Mouse (Mus musculus): ENCODE data around the gene Ago3. TPM values are rescaled to one million over a fixed set of nuclear protein-coding genes. Genes with fewer than 3 reads are reported as not detected.

The Ago3 gene
- polyA plus RNA-seq, 1 experiment: 0.27 TPM

- Histone ChIP-seq H3K27me3 (ENCODE audit: control insufficient read depth) (peaks cover 43% of the 10 kb centered on the region), H3K9me3 (ENCODE audit: control insufficient read depth, low read length) (peaks cover 5% of the 10 kb centered on the region)
Measured at GRCm38 (mm10) chr4:126306827-126307226, 122.5 kb downstream of the Ago3 start.

GRCm38 (mm10) chr4:126306058-126306457 lies 123.3 kb downstream of the Ago3 start:
- Histone ChIP-seq H3K27me3 (ENCODE audit: control insufficient read depth) (peaks cover 50% of the 10 kb centered on the region), H3K9me3 (ENCODE audit: control insufficient read depth, low read length) (peaks cover 8% of the 10 kb centered on the region), H3K4me3 (replicated peaks) (no peak overlapping the region)

More at GRCm38 (mm10) chr4:126306827-126307226, 122.5 kb downstream of the Ago3 start:
- H3K36me3 ChIP-seq (ENCODE audit: control insufficient read depth): no peaks in the 10 kb centered on the region
- peaks cover 3% of the 10 kb centered on the region for H3K4me1 ChIP-seq (ENCODE audit: control insufficient read depth)
- TF ChIP-seq TAL1 (IDR thresholded peaks at IDR 0.05; ENCODE audit: low read length) (no peak), GATA1 (IDR thresholded peaks at IDR 0.05; ENCODE audit: low read length) (no peak)
- H3K4me3 ChIP-seq (replicated peaks): no peak overlapping the region

GRCm38 (mm10) chr4:126305428-126305827 lies 123.9 kb downstream of the Ago3 start:
- Histone ChIP-seq H3K9me3 (ENCODE audit: control insufficient read depth, low read length) (peaks cover 8% of the 10 kb centered on the region), H3K27me3 (ENCODE audit: control insufficient read depth) (peaks cover 57% of the 10 kb centered on the region), H3K36me3 (ENCODE audit: control insufficient read depth) (no peaks in the 10 kb centered on the region), H3K4me3 (replicated peaks) (no peak overlapping the region), H3K4me1 (ENCODE audit: control insufficient read depth) (peaks cover 3% of the 10 kb centered on the region)
- TF ChIP-seq TAL1 (IDR thresholded peaks at IDR 0.05; ENCODE audit: low read length): no peak
- no peak for TF ChIP-seq GATA1 (IDR thresholded peaks at IDR 0.05; ENCODE audit: low read length)

More at GRCm38 (mm10) chr4:126306058-126306457, 123.3 kb downstream of the Ago3 start:
- Histone ChIP-seq H3K4me1 (ENCODE audit: control insufficient read depth) (peaks cover 3% of the 10 kb centered on the region), H3K36me3 (ENCODE audit: control insufficient read depth) (no peaks in the 10 kb centered on the region)
- no peak for TF ChIP-seq TAL1 (IDR thresholded peaks at IDR 0.05; ENCODE audit: low read length)
- TF ChIP-seq GATA1 (IDR thresholded peaks at IDR 0.05; ENCODE audit: low read length): no peak

DNA sequence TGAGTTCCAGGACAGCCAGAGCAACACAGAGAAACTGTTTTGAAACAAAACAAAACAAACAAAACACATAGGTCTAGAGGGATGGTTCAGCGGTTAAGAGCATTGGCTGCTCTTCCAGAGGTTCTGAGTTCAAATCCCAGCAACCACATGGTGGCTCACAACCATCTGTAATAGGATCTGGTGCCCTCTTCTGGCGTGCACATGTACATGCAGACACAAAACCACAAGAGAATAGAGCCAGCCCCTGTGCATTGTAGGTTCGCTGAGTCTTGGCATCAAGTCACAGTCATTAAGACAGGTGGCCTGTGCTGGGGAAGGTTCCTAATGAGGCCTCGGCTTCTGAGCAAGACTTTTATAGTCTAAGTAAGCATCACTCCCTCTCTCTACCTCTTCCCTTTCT lies 125.5 kb downstream of the Ago3 start:
- H3K27me3 ChIP-seq (ENCODE audit: control insufficient read depth): peaks cover 64% of the 10 kb centered on the region
- peaks cover 8% of the 10 kb centered on the region for H3K9me3 ChIP-seq (ENCODE audit: control insufficient read depth, low read length)
- H3K4me1 ChIP-seq (ENCODE audit: control insufficient read depth): no peaks in the 10 kb centered on the region
- no peaks in the 10 kb centered on the region for H3K36me3 ChIP-seq (ENCODE audit: control insufficient read depth)
- TF ChIP-seq GATA1 (IDR thresholded peaks at IDR 0.05; ENCODE audit: low read length): no peak
- no peak overlapping the region for H3K4me3 ChIP-seq (replicated peaks)

DNA sequence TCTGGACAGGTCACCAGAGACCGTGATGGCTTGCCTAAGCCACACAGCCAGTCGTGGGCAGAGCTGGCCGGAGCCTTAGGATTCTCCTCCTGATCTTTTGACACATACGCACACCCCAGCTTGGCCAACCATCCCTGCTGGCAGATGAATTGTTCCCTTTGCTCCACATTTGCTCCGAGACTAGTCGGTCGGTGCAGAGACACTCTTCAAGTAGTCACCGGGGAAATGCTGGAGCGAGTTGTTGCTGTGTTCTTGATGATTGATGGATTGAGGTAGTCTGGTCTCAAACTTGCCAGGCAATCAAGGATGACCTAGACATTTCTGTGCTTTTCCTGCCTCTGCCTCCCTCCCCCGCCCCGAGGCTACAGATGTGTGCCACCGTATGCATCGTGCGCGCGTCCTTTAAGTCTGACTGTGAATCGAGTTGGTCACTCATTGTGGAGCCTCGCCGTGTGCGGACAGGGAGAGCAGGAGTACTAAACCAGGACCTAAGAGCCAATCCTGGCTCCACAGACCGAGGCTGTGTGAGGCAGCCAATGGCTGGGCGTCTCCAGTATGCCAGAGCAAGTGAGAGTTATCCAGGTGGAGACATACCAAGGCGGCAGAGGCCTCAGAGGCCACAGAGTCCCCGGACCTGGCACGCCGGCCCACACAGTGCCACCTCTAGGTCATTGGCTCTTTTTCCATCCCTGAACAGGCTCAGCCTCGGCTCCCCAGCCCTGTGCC lies 127.6 kb downstream of the Ago3 start:
- Histone ChIP-seq H3K4me3 (replicated peaks) (no peak overlapping the region), H3K36me3 (ENCODE audit: control insufficient read depth) (no peaks in the 10 kb centered on the region), H3K4me1 (ENCODE audit: control insufficient read depth) (no peaks in the 10 kb centered on the region; the same call in 1 of the 2 replicates), H3K27me3 (ENCODE audit: control insufficient read depth) (peaks cover 77% of the 10 kb centered on the region), H3K9me3 (ENCODE audit: control insufficient read depth, low read length) (peaks cover 8% of the 10 kb centered on the region)
- TF ChIP-seq GATA1 (IDR thresholded peaks at IDR 0.05; ENCODE audit: low read length) (no peak), TAL1 (IDR thresholded peaks at IDR 0.05; ENCODE audit: low read length) (no peak)

DNA sequence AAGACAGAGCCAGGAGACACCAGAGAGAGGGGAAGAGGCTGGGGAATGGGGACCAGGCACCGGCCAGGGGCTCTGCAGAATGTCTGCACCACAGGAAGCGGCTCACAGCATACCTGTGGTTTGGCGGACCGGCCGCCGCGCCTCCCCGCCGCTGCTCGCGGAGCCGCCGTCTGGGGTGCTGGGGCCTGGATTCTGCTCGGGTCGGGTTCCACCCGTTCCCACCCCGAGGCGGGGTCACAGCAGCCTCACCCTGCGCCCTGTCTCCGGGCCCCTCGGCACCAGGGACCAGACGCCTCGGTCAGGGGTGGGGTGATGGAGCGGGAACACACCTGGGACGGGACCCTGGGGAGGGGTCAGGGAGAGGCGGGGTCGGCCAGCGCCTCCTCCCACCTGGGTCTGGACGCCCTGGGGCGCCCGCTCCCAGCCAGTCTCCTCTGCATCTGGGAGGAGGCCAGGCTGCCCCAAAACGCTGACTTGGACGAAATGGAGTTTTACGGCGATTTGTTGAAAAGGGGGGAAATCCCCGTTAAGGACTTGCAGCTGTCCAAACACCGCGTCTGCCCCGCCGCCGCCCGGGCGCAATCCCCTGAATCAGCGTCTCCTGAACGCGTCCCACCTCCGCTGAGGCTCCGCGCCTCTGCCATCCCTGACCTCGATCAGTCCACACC lies 128.3 kb downstream of the Ago3 start:
- H3K4me1 ChIP-seq (ENCODE audit: control insufficient read depth): no peaks in the 10 kb centered on the region; the same call in 1 of the 2 replicates
- H3K27me3 ChIP-seq (ENCODE audit: control insufficient read depth): peaks cover 82% of the 10 kb centered on the region
- no peaks in the 10 kb centered on the region for H3K36me3 ChIP-seq (ENCODE audit: control insufficient read depth)
- TF ChIP-seq TAL1 (IDR thresholded peaks at IDR 0.05; ENCODE audit: low read length) (no peak), GATA1 (IDR thresholded peaks at IDR 0.05; ENCODE audit: low read length) (no peak)
- peaks cover 6% of the 10 kb centered on the region for H3K9me3 ChIP-seq (ENCODE audit: control insufficient read depth, low read length)
- H3K4me3 ChIP-seq (replicated peaks): no peak overlapping the region

DNA sequence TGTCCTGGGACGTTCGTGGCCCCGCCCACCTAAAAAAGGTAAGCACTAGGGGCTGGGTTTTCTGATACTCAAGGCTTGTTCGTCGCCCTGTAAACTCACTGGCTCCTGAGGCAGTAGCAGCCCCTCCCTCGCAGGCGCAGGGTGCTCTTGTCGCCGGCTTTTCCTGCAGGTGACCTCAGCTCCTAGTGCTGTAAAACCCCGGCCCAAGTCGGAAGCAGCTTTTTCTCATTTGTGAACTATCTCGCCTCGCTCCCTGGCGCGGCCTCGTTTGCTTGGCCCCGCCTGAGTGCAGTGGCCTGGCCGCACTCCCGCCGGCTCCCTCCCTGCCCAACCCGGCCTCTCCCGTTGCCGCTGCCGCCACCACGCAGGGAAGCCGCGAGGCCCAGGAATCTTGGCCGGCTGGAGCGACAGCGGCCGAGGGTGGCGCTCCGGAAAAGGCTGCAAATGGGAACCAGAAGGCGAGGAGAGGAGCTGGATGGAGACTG lies 132.7 kb downstream of the Ago3 start:
- H3K4me3 ChIP-seq (replicated peaks): no peak overlapping the region
- H3K36me3 ChIP-seq (ENCODE audit: control insufficient read depth): no peaks in the 10 kb centered on the region
- TF ChIP-seq TAL1 (IDR thresholded peaks at IDR 0.05; ENCODE audit: low read length) (no peak), GATA1 (IDR thresholded peaks at IDR 0.05; ENCODE audit: low read length) (no peak)
- H3K9me3 ChIP-seq (ENCODE audit: control insufficient read depth, low read length): 0 out of 2 replicates have a peak, but pooled peaks cover 2% of the 10 kb centered on the region
- H3K27me3 ChIP-seq (ENCODE audit: control insufficient read depth): peaks cover 68% of the 10 kb centered on the region
- H3K4me1 ChIP-seq (ENCODE audit: control insufficient read depth): no peaks in the 10 kb centered on the region; the same call in 1 of the 2 replicates

DNA sequence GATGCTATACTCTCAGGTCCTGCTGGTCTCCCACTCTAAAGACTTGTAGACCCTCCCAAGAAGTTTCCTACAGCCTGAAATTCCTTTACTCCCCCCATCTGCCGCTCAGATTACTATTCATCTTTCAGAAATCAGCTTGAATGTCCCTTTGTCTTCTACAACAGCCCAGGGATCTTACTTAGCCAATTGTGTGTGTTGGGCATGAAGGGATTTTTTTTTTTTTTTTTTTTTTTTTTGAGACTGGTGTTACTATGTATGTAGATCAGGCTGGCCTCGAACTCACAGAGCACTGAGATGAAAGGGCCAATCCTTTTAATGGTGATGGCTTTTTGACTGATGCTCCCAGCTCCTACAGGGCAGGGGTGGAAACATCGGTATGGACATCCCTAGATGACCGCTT lies 133.4 kb downstream of the Ago3 start:
- no peak overlapping the region for H3K4me3 ChIP-seq (replicated peaks)
- H3K36me3 ChIP-seq (ENCODE audit: control insufficient read depth): no peaks in the 10 kb centered on the region
- no peaks in the 10 kb centered on the region for H3K9me3 ChIP-seq (ENCODE audit: control insufficient read depth, low read length)
- H3K27me3 ChIP-seq (ENCODE audit: control insufficient read depth): peaks cover 62% of the 10 kb centered on the region
- H3K4me1 ChIP-seq (ENCODE audit: control insufficient read depth): no peaks in the 10 kb centered on the region; the same call in 1 of the 2 replicates
- TF ChIP-seq TAL1 (IDR thresholded peaks at IDR 0.05; ENCODE audit: low read length) (no peak), GATA1 (IDR thresholded peaks at IDR 0.05; ENCODE audit: low read length) (no peak)

- H3K27me3 ChIP-seq (ENCODE audit: control insufficient read depth): peaks cover 60% of the 10 kb centered on the region
- no peaks in the 10 kb centered on the region for H3K9me3 ChIP-seq (ENCODE audit: control insufficient read depth, low read length)
- no peak overlapping the region for H3K4me3 ChIP-seq (replicated peaks)
- no peaks in the 10 kb centered on the region; the same call in 1 of the 2 replicates for H3K4me1 ChIP-seq (ENCODE audit: control insufficient read depth)
- no peaks in the 10 kb centered on the region for H3K36me3 ChIP-seq (ENCODE audit: control insufficient read depth)
- no peak for TF ChIP-seq GATA1 (IDR thresholded peaks at IDR 0.05; ENCODE audit: low read length)
- no peak for TF ChIP-seq TAL1 (IDR thresholded peaks at IDR 0.05; ENCODE audit: low read length)
Measured at GRCm38 (mm10) chr4:126295152-126295551, 134.2 kb downstream of the Ago3 start.
